Mouse (Mus musculus) induced T-regulatory cell, adult 2 months (primary cell): ENCODE results near the gene Gmfg.

ENCODE experiments used
- DNase-seq: peaks from one replicate; pipeline ENCODE4 v3.0.0-alpha.2; 2012; ENCODE audit warnings: low read depth

The Gmfg gene

DNA sequence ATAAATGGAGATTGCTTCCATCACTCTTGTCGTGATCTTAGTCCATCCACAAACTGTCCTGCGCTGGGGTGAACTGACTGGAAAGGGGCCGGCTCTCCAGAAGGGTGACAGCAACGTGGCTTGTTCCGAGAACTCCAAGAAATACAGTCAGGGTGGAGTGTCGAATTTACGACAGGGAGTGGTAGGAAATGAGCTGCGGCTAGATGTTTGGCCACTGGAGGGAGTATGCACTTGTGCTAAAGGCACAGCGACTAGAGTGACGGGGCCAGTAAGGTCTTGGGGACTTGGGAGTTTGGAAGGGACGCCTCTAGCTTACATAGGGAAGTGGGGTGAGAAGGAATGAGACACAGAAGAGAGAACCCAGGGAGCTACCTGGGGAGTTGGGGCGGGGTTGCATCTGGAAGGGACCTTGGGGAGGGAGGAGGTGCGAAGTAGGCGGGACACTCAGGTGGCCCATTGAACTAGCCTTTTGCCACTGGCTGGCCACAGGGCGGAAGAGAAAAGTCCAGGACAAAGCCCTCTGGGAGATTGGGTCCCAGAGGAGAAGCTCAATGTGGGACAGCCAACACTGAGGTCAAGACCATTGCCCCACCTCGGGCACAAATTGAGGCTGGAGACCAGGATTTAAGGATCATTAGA lies at the start of gene Gmfg:
TSS of gene Gmfg (plus strand) at position 516 of the 639 bp plus-strand sequence.
- DNase-seq: peak; percentile 94

DNA sequence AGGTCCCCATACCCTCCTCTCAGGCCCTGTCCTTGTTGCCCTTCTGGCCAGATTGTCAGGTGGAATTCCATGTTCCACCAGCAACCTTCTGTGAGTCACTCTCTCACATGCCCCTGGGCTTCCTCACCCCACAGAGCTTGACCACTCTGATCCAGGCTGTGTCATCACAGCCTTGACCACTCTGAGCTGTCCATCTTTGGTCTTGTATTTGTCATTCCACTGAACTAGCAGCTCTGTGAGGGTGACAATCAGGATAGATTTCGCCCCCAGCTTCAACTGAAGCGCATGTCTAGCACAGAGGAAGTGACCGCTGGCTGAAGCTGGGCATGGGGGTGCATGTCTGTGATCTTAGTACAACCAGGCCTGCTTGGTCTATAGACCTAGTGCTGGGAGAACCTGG lies 46.9 kb upstream of the Gmfg start:
- DNase-seq: peak; percentile 9

DNA sequence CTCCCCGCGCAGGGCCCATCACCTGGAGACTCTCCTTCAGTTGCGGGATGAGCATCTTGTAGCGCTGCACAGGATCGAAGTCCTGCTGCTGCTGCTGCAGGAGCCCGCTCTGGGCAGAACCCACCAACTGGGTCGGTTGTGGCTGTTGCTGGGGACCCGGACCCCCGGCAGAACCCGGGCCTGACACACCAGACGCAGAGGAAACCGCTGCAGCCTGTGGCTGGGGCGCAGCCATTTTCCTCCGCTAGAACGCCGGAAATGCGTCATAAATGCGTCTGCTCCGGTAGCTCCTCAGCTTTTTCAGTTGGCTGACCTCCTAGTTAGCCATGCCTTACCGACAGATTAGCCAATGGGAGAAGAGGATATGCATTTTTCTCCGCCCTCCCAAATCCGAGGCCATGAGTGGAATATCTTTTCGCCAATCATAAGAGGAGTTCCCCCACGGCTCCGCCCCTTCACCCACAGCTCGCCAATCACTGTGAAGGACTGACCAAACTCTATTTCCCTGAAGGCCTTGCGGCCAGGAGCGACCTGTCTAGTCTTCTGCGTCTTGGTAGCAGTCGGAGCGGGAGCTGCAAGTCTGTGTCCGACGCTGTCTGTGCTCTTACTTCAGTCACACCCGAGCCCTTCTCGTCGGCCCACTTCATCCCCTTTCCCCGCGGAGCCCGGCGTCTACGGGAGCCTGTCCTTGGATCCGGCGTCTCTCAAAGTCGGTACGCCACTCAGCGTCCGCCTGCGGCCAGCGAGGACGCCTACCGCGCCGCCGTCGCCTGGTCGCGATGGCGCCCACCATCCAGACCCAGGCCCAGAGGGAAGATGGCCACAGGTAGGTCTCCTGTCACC lies 44.6 kb upstream of the Gmfg start, which contains the start of the genes Med29 and Paf1:
TSS of gene Med29 (minus strand) at position 280 of the 843 bp plus-strand sequence.
TSS of gene Paf1 (plus strand) at position 523 of the 843 bp plus-strand sequence.
- peak; percentile 99 for DNase-seq

DNA sequence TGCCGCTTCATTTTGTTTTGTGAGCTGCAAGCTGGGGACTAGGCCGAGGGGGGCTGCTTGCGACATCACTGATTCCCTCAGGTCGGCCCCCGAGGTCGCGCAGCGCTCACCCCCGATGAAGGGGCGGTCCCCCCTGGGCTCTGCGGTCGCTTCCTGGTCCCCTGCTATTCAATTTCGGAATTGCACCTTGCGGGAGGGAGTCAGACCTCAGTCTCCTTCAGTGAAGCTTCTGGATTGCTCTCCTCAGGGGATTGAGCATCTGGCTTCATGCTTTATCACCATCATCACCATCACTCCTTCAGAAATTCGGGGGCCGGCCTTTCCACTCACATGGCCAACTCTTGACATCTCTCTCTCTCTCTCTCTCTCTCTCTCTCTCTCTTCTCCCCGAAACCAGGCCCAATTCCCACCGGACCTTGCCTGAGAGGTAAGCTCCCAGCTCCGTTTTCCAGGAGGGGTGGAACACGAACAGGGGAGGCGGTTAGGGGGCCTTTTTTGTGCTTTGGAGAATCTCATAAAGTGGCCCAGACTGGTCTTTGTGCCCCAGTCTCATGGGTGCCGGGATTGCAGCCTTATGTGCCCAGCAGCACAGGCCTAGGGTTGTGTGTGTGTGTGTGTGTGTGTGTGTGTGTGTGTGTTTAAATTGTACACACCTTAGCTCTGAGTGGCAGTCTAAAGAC lies 43.8 kb upstream of the Gmfg start:
- DNase-seq: no peak

DNA sequence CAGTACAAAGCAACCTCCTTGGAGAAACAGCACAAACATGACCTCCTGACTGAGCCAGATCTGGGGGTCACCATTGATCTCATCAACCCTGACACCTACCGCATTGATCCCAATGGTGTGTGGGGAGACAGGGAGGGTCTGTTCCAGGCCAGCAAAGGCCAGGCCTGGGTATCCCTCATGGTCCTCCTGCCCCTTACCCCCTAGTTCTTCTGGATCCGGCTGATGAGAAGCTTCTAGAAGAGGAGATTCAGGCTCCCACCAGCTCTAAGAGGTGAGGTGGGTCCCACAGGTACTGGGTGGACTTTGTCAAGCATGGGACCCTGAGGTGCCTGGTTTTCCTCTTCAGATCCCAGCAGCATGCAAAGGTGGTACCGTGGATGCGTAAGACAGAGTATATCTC lies 41.8 kb upstream of the Gmfg start:
- DNase-seq: no peak

DNA sequence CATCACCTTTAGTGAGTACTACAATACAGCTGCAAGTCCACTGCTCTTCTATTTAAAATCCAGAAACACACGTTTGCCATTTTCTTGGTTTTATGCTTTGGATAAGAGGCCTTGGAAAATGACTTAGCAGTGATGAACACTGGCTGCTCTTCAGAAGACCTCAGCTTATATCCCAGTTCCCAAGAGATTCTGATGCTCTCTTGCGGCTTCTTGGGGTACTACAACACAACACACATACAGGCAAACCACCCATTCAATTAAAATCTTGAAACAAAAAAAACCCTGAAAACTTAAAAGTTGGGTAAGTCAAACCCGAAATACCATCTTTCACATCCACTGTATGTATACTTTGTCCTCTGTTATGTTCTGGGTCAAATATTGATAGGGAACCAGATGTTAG lies 39.2 kb upstream of the Gmfg start:
- DNase-seq: peak; percentile 67

DNA sequence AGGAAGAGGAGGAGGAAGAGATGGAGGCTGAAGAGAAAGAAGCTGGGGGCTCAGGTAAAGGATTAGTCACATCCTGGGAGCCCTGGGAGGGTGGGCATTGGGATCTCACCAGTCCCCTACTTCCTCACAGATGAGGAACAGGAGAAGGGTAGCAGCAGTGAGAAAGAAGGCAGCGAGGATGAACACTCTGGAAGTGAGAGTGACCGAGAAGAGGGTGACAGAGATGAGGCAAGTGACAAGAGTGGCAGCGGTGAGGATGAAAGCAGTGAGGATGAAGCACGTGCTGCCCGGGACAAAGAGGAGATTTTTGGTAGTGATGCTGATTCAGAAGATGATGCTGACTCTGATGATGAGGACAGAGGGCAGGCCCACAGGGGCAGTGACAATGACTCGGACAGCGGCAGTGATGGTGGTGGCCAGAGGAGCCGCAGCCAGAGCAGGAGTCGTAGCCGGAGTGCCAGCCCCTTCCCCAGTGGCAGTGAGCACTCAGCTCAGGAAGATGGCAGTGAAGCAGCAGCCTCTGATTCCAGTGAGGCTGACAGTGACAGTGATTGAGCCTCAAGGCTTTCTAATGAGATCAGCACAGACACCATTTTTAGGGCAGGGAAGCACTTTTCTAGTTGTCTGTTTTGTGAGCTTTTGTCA lies 38.4 kb upstream of the Gmfg start:
- DNase-seq: no peak

DNA sequence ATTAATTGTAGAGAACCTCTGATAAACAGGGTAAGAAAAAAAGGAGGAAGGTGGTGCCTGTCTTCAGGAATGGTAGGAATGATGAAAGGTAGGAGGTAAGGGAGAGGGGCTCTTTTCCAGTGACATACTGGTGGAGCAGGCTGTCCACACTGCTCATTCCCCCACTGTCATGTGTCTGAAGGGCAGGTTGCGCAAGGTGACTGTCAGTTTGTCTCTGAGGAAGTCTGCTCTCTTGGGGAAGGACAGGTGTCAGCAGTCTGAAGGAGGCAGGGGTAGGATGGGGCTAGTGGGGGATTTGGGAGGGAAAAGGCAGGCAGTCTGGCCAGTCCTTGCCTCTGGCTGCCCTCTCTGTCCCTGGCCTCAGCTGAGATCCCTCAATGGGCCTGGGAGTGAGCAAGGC lies 36.2 kb upstream of the Gmfg start:
- no peak for DNase-seq

DNA sequence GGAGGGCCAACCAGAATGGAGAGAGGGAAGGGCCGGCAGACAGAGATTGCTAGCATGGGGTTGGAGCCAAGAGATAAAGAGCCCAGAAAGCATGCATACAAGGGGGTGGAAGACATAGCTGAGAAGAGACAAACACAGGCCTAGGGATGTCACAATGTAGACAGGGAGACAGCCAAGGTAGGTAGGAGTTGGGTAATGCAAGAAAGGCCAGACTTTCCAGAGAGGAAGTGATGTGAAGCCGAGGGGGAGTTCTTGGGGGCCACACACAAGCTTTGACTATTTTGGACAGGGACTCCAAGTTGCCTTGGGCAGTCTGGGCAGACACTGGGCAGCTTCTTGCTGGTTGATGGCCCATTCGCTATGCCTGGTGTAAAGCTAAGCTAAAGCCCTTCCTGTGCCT lies 35.3 kb upstream of the Gmfg start:
- no peak for DNase-seq

DNA sequence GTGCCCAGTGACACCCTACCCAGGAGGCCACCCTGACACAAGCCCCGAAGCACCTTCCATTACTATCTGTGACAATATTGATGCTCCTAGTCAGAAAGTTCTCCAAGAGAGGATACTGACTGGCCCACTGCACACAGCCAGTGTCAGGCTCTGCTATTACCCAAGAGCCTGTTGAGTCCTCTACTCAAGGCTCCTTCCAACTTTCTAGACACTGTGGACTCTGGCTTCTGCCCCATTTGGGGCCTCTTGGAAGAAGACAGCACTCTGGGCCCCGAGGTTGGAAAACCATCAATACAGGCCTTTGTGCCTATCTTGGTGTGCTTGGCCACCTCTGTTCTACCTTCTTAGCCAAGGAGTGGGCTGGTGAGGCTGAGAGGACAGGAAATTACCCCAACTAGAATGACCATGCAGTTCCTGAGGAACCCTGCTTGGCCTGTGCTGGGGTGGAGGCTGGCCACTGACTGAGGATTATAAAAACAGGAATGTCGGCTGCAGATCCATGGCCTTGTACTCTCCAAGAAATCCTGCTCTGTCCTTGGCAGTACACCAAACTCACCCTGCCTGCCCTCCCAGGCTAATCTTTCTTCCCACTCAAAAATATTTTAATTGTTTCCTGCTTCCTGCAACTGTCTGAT lies 26.3 kb upstream of the Gmfg start:
- no peak for DNase-seq

DNA sequence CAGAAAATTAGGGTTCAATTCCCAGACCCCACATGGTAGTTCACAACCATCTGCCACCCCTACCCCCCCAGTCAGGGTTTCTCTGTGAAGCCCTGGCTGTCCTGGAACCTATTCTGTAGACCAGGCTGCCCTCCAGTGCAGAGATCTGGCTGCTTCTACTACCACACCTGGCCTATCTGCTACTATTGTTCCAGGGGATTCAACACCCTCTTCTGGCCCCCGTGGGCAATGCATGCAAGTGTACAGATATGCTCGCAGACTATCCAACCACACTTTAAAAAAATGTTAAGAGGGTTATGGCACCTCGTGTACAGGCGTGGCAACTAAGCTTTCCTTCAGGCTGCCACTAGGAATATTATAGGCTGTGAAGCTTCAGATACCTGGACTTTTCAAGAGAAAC lies 24.4 kb upstream of the Gmfg start:
- peak; percentile 41 for DNase-seq

DNA sequence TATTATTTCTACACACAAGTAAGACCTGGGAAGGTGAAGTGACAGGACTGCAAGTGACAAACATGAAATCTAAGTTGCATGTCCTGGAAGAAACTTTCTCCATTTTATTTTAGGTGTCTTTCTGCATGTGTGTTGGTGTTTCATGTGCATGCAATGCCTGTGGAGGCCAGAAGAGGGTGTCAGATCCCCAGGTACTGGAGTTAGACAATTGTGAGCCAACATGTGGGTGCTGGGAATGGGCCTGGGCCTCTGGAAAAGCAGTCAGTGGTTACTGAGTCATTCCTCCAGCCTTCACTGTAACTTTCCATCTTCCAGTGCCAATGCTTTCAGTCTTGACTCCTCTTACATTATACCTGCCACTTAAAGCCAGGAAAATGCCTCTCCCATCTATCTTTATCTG lies 19.9 kb upstream of the Gmfg start:
- DNase-seq: peak; percentile 27

DNA sequence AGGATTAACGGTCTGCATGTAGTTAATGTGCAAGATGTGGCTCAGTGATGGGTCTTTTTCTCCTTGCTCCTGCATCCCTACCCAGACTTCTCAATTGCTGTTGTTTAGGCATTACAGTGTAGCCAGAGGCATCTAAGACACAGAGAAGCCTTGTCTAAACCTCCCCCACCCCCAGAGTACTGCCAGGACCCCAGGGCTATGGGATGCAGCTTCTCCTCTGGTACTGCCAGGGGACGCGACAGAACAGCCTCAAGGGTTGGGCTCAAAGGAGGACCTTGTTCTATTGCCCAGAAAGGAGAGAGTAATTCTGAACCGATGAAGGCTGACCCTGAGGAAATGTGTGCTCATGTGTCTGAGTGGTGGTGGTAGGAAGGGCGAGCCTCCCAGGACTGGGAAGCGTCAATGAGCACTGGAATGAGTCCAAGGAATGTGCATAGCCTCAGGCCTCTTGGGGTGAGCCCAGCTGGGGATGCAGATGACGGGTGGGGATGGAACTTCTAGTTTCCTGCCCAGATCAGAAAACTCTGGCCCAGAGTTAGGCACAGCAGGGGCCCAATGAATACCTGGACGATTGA lies 19.1 kb upstream of the Gmfg start:
- no peak for DNase-seq

DNA sequence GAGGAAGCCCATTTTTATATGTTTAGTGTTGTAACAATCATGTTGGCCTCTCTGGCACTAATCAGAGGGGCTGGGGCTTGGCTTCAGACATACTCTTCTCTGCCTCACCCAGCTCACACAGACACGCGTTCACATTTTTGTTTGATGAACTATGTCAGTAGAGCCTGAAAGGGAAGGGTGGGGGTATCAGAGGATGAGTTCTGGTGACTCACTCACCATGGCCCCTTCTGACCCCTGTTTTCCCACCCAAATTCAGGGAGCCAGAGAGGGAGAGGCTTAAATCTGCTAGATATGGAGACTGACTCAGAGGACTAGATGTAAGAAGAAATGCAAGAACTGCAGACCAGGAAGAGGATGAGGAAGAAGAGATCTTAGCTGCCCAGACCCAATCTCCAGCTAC lies 17.8 kb upstream of the Gmfg start:
- no peak for DNase-seq

DNA sequence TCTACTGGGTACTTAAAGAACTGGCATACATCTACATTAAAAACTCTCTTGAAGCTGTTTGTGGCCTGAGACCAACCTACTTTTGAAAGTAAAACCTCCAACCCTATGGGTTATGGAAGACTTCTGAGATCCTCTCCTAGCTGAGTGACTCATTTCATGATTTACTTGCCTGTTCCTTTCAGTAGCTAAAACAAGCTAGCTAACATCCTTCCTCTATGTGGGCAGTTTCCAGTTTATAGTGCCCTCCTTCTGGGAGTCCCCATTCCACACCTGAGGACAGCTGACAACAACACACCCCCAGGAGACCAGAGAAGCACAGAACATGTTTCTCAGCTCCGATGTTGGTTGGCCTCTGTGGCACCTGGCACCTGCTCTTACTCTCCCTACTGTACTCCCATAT lies 14.2 kb upstream of the Gmfg start:
- DNase-seq: peak; percentile 39

DNA sequence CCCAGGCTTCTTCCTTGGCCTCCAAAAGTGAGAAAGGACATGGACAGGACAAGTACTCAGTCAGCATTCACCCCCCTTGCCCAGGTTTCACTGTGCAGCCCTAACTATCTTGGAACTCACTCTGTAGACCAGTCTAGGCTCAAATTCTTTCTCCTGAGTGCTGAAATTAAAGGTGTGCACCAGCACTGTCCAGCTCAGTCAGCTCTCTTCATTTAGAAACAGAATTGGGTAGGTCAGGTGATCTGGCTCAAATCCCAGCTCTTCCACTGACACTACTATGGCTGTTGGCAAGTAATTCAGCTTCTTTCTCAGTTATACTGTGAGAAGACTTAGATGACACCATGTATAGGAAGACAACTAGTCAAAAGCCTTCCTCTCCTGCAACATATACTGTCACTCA lies 9.5 kb upstream of the Gmfg start:
- no peak for DNase-seq

DNA sequence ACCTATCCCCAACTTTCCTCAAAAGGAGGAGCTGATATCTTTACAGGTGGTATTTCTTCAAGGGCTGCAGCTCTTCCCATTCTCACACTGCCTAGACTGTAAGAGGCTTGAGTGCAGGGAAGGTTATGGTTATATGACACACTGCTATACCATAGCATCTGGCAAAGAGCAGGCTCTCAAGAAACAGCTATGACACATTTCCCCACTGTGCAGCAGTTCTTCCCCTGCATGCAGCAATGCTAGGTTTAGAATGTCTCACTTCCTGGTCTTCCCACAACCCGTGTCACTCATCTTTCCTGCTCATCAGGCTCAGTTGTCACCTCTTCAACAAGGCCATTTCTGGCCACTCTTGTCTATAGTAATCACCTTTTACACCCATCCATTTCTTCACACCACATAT lies 6.7 kb upstream of the Gmfg start:
- no peak for DNase-seq

DNA sequence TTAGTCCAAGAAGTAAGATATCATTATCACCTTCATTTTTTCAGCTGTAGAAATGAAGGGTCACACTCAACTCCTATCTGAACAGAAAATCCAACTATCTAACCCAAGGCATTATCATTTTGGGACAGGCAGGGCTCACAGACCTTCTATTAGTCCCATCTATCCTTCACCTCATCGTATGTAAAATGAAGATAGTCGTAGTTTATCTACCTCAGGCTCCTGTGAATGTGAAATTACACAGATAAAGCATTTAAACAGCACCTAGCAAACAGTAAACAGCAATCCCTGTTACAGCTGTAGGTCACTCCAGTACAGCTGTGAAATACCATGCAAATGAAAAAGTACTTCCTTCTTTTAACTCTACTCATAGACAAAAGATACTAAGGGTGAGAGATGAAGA lies 5.0 kb upstream of the Gmfg start:
- no peak for DNase-seq

DNA sequence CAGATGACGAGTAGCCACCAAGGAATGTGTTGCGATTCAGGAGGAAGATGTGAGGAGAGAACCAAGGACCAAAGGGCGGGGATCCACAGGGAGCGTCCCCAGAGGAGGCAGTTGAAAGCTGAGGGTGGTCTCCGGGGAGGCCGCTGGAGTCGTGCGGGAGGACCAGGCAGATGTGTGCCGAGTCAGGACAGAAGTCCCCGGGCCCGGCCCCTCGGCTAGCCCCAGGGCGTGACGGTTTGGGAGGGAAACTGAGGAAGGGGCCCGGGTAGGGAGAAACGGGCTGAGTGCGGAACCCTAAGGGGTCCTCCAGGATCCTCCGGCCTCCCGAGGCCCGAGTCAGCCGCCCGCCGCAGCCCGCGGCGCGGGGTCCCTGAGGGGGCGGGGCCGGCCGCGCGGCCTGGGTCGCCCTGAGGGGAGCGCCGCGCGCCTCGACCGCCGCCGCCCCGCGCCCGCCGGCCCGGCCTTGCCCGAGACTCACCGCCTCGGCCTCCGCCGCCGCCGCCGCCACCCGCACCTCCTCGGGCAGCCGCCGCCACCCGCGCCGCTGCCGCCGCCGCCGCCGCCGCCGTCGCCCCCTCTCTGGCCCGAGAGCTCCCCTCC lies 1.5 kb upstream of the Gmfg start:
- no peak for DNase-seq

DNA sequence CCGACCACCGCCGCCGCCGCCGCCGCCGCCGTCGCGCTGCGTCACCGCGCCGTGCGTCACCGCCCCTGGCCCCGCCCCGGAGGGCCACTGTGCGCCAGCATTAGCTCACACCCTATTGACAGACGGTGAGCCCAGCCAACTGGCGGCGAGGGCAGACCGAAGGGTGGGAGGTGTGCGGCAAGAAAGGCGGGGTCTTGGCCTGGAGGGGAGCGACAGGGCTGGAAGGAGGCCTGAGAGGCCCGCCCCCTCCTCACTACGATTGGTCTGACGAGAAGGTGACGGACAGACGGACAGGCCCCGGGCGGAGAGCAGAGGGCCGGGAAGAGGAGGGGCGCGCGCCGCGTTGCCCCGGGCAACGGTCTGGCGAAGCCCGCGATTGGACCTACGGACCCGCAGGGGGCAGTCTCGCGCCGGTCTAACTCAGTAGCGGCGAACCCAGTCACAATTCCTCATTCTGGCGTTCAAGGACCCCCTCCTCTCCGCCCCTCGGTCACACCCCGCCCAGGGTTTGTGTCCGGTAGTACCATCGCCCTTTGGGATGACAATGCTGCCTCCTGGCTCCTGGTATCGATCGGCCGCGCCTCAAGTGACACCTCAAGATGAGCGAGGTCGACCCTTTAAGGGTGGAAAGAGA lies 859 bp upstream of the Gmfg start:
- peak; percentile 99 for DNase-seq

DNA sequence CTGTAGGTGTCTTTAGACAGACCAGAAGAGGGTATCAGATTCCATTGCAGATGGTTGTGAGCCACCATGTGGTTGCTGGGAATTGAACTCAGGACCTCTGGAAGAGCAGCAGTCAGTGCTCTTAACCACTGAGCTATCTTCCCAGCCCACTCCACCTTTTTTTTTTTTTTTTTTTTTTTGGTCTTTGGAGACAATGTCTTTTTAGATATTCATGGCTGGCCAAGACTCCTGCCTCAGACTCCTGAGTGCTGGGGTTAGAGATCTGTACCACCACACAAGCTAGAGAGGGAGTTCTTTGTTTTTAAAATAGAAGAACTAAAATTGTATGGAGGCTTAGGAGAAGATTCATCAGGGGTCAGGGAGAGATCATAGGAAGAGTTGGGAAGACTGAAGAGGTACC lies 717 bp downstream of the Gmfg start:
- DNase-seq: no peak
